Mouse (Mus musculus): ENCODE measurements around the gene Olfr1214. TPM values are rescaled to one million over a fixed set of nuclear protein-coding genes. Genes with fewer than 3 reads are reported as not detected.
"Not testable (repeated sequence)": the region's sequence is repeated elsewhere in the genome, so short reads cannot be mapped to it uniquely, and the experiment has no call there.

The Olfr1214 gene
- not detected in 2 replicates for polyA plus RNA-seq (2012; ENCODE audit: insufficient read depth, insufficient read length, missing spikeins)

GRCm38 (mm10) chr2:88992553-88992952 lies at the start of gene Olfr1214:
Gene Olfr1214, minus strand, starts transcription at chr2:88992653.
- Histone ChIP-seq H3K4me3 (ENCODE audit: insufficient read depth, low read length) (no peak within 1 kb of the TSS), H3K27ac (ENCODE audit: insufficient read depth, low read depth, low read length) (no peak within 1 kb of the TSS), H3K4me1 (ENCODE audit: control insufficient read depth, insufficient read depth, low read length) (no peaks in the 10 kb centered on the region)
- TF ChIP-seq POLR2A (IDR thresholded peaks at IDR 0.05; ENCODE audit: borderline replicate concordance, low read depth, low read length) (no peak), CTCF (IDR thresholded peaks at IDR 0.05; ENCODE audit: low read depth, low read length) (no peak)

- TF ChIP-seq POLR2A (IDR thresholded peaks at IDR 0.05; ENCODE audit: borderline replicate concordance, low read depth, low read length) (no peak), CTCF (IDR thresholded peaks at IDR 0.05; ENCODE audit: low read depth, low read length) (no peak)
- Histone ChIP-seq H3K4me3 (ENCODE audit: insufficient read depth, low read length) (no peak within 1 kb of the TSS), H3K4me1 (ENCODE audit: control insufficient read depth, insufficient read depth, low read length) (no peaks in the 10 kb centered on the region), H3K27ac (ENCODE audit: insufficient read depth, low read depth, low read length) (no peak within 1 kb of the TSS)
Observed at GRCm38 (mm10) chr2:89031965-89032364, 39.5 kb upstream of the Olfr1214 start, which contains the start of gene Olfr1217. Gene Olfr1217, minus strand, starts transcription at chr2:89032065.

DNA sequence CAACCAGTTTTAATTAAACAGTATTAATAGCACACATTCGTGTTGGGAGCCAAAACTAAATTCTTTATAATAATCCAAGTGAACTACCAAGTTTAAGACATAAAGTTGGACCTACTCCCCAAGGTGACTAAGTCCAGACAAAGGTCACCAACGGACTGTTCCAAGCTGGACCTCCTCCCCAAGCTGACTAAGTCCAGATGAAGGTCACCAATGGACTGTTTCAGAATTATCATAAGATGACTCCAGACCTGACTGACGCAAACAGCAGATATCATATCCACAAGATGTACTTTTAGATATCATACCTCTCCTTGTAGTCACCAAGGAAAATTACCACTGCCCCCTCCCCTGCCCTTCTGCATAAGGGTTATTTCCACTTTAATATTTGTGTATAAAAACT lies 29.0 kb upstream of the Olfr1214 start:
- H3K27ac ChIP-seq (ENCODE audit: insufficient read depth, low read depth, low read length); H3K4me1 ChIP-seq (ENCODE audit: control insufficient read depth, insufficient read depth, low read length); H3K4me3 ChIP-seq (ENCODE audit: insufficient read depth, low read length): not testable (repeated sequence)

GRCm38 (mm10) chr2:89018240-89018639 lies 25.8 kb upstream of the Olfr1214 start, which contains the start of gene Olfr1216:
Gene Olfr1216, minus strand, starts transcription at chr2:89018340.
- Histone ChIP-seq H3K4me1 (ENCODE audit: control insufficient read depth, insufficient read depth, low read length) (no peaks in the 10 kb centered on the region), H3K4me3 (ENCODE audit: insufficient read depth, low read length) (no peak within 1 kb of the TSS), H3K27ac (ENCODE audit: insufficient read depth, low read depth, low read length) (no peak within 1 kb of the TSS)
- no peak for TF ChIP-seq CTCF (IDR thresholded peaks at IDR 0.05; ENCODE audit: low read depth, low read length)

GRCm38 (mm10) chr2:89006873-89007272 lies 14.4 kb upstream of the Olfr1214 start, which contains the start of gene Olfr1215:
Gene Olfr1215, minus strand, starts transcription at chr2:89006973.
- Histone ChIP-seq H3K27ac (ENCODE audit: insufficient read depth, low read depth, low read length) (no peak within 1 kb of the TSS), H3K4me1 (ENCODE audit: control insufficient read depth, insufficient read depth, low read length) (no peaks in the 10 kb centered on the region; the same call in 1 of the 2 replicates), H3K4me3 (ENCODE audit: insufficient read depth, low read length) (no peak within 1 kb of the TSS)
- TF ChIP-seq CTCF (IDR thresholded peaks at IDR 0.05; ENCODE audit: low read depth, low read length) (no peak), POLR2A (IDR thresholded peaks at IDR 0.05; ENCODE audit: borderline replicate concordance, low read depth, low read length) (no peak)

DNA sequence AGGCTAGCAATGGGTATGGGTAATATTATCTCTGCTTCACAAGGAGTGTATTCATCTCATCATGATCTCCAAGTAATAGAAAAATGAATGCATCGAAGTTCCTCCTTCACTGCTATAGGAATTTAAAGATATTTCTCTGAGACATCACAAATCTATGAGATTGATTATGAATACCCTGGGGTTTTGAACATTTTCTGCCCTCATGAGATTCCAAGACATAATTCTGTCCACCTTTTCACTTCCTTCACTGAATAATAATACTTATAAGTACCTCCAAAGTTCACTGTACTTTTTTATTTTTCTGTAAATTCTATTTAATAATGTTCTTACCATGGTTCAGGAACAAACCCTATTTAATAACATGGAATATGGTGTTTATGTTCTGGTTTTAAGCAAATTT lies 12.3 kb downstream of the Olfr1214 start, which contains the start of gene Gm13762:
TSS of gene Gm13762 (minus strand) at position 101 of the 400 bp plus-strand sequence.
- H3K27ac ChIP-seq (ENCODE audit: insufficient read depth, low read depth, low read length), result no peak within 1 kb of the TSS
- no peak within 1 kb of the TSS for H3K4me3 ChIP-seq (ENCODE audit: insufficient read depth, low read length)
- H3K4me1 ChIP-seq (ENCODE audit: control insufficient read depth, insufficient read depth, low read length), result peaks cover 5% of the 10 kb centered on the region
- TF ChIP-seq CTCF (IDR thresholded peaks at IDR 0.05; ENCODE audit: low read depth, low read length) (no peak), POLR2A (IDR thresholded peaks at IDR 0.05; ENCODE audit: borderline replicate concordance, low read depth, low read length) (no peak)

- Histone ChIP-seq H3K27ac (ENCODE audit: insufficient read depth, low read depth, low read length) (no peak within 1 kb of the TSS), H3K4me1 (ENCODE audit: control insufficient read depth, insufficient read depth, low read length) (no peaks in the 10 kb centered on the region), H3K4me3 (ENCODE audit: insufficient read depth, low read length) (no peak within 1 kb of the TSS)
- no peak for TF ChIP-seq CTCF (IDR thresholded peaks at IDR 0.05; ENCODE audit: low read depth, low read length)
Observed at GRCm38 (mm10) chr2:88953669-88954068, 38.8 kb downstream of the Olfr1214 start, which contains the start of gene Olfr1212. Gene Olfr1212, plus strand, starts transcription at chr2:88953969.

- H3K4me1 ChIP-seq (ENCODE audit: control insufficient read depth, insufficient read depth, low read length), result no peaks in the 10 kb centered on the region
- no peak within 1 kb of the TSS for H3K4me3 ChIP-seq (ENCODE audit: insufficient read depth, low read length)
- H3K27ac ChIP-seq (ENCODE audit: insufficient read depth, low read depth, low read length), result no peak within 1 kb of the TSS
- TF ChIP-seq CTCF (IDR thresholded peaks at IDR 0.05; ENCODE audit: low read depth, low read length) (no peak), POLR2A (IDR thresholded peaks at IDR 0.05; ENCODE audit: borderline replicate concordance, low read depth, low read length) (no peak)
Observed at GRCm38 (mm10) chr2:88938011-88938410, 54.4 kb downstream of the Olfr1214 start, which contains the start of gene Olfr1211. Gene Olfr1211, minus strand, starts transcription at chr2:88938111.

Other genes starting within 250 kb of the Olfr1214 start
- gene Olfr1198, start 241.3 kb downstream of the Olfr1214 start, polyA plus RNA-seq (2012; ENCODE audit: insufficient read depth, insufficient read length, missing spikeins), result not detected in 2 replicates
- gene Olfr1199, start 232.2 kb downstream of the Olfr1214 start, polyA plus RNA-seq (2012; ENCODE audit: insufficient read depth, insufficient read length, missing spikeins), result not detected in 2 replicates
- not detected in 2 replicates for gene Olfr1200, start 222.2 kb downstream of the Olfr1214 start, polyA plus RNA-seq (2012; ENCODE audit: insufficient read depth, insufficient read length, missing spikeins)
- not detected in 2 replicates for gene Olfr1201, start 199.6 kb downstream of the Olfr1214 start, polyA plus RNA-seq (2012; ENCODE audit: insufficient read depth, insufficient read length, missing spikeins)
- gene Olfr1202, start 178.2 kb downstream of the Olfr1214 start, polyA plus RNA-seq (2012; ENCODE audit: insufficient read depth, insufficient read length, missing spikeins), result not detected in 2 replicates
- not detected in 2 replicates for gene Olfr1205, start 162.9 kb downstream of the Olfr1214 start, polyA plus RNA-seq (2012; ENCODE audit: insufficient read depth, insufficient read length, missing spikeins)
- gene Olfr1204, start 143.4 kb downstream of the Olfr1214 start, polyA plus RNA-seq (2012; ENCODE audit: insufficient read depth, insufficient read length, missing spikeins), result not detected in 2 replicates
- gene Olfr1206, start 129.4 kb downstream of the Olfr1214 start, polyA plus RNA-seq (2012; ENCODE audit: insufficient read depth, insufficient read length, missing spikeins), result not detected in 2 replicates
- gene Olfr1208, start 90.3 kb downstream of the Olfr1214 start, polyA plus RNA-seq (2012; ENCODE audit: insufficient read depth, insufficient read length, missing spikeins), result not detected in 2 replicates
- not detected in 2 replicates for gene Olfr1209, start 77.5 kb downstream of the Olfr1214 start, polyA plus RNA-seq (2012; ENCODE audit: insufficient read depth, insufficient read length, missing spikeins)
- not detected in 2 replicates for gene Olfr1211, start 54.5 kb downstream of the Olfr1214 start, polyA plus RNA-seq (2012; ENCODE audit: insufficient read depth, insufficient read length, missing spikeins)
- gene Olfr1212, start 38.7 kb downstream of the Olfr1214 start, polyA plus RNA-seq (2012; ENCODE audit: insufficient read depth, insufficient read length, missing spikeins), result not detected in 2 replicates
- gene Gm13762, start 12.4 kb downstream of the Olfr1214 start, polyA plus RNA-seq (2012; ENCODE audit: insufficient read depth, insufficient read length, missing spikeins), result not detected in 2 replicates
- not detected in 2 replicates for gene Olfr1215, start 14.3 kb upstream of the Olfr1214 start, polyA plus RNA-seq (2012; ENCODE audit: insufficient read depth, insufficient read length, missing spikeins)
- gene Olfr1216, start 25.7 kb upstream of the Olfr1214 start, polyA plus RNA-seq (2012; ENCODE audit: insufficient read depth, insufficient read length, missing spikeins), result not detected in 2 replicates
- gene Olfr1217, start 39.4 kb upstream of the Olfr1214 start, polyA plus RNA-seq (2012; ENCODE audit: insufficient read depth, insufficient read length, missing spikeins), result not detected in 2 replicates
- gene Olfr1218, start 68.5 kb upstream of the Olfr1214 start, polyA plus RNA-seq (2012; ENCODE audit: insufficient read depth, insufficient read length, missing spikeins), result not detected in 2 replicates
- 0.37 TPM in 1 of 2 replicates, not detected in the other for gene Olfr1219, start 90.9 kb upstream of the Olfr1214 start, polyA plus RNA-seq (2012; ENCODE audit: insufficient read depth, insufficient read length, missing spikeins)
- gene Olfr1220, start 114.2 kb upstream of the Olfr1214 start, polyA plus RNA-seq (2012; ENCODE audit: insufficient read depth, insufficient read length, missing spikeins), result not detected in 2 replicates
- not detected in 2 replicates for gene Olfr1221, start 124.6 kb upstream of the Olfr1214 start, polyA plus RNA-seq (2012; ENCODE audit: insufficient read depth, insufficient read length, missing spikeins)
- not detected in 2 replicates for gene Olfr1222, start 140.4 kb upstream of the Olfr1214 start, polyA plus RNA-seq (2012; ENCODE audit: insufficient read depth, insufficient read length, missing spikeins)
- gene Olfr1223, start 158.9 kb upstream of the Olfr1214 start, polyA plus RNA-seq (2012; ENCODE audit: insufficient read depth, insufficient read length, missing spikeins), result not detected in 2 replicates
- not detected in 2 replicates for gene Olfr1224-ps1, start 171.4 kb upstream of the Olfr1214 start, polyA plus RNA-seq (2012; ENCODE audit: insufficient read depth, insufficient read length, missing spikeins)
- gene Olfr1225, start 182.0 kb upstream of the Olfr1214 start, polyA plus RNA-seq (2012; ENCODE audit: insufficient read depth, insufficient read length, missing spikeins), result not detected in 2 replicates
- gene Olfr1226, start 207.4 kb upstream of the Olfr1214 start, polyA plus RNA-seq (2012; ENCODE audit: insufficient read depth, insufficient read length, missing spikeins), result not detected in 2 replicates